Mouse (Mus musculus) 3T3-L1 (cell line): ENCODE measurements at regions not wholly inside any gene's neighbourhood (a gene's known extent, or its start where the extent isn't known, plus 50 kb on each side); places are given as distances from the start of the nearest gene placed in this dataset.

ENCODE experiments used
- DNase-seq: peaks from one replicate; pipeline ENCODE4 v3.0.0-alpha.2; 2015; ENCODE audit warnings: low read depth, low spot score

DNA sequence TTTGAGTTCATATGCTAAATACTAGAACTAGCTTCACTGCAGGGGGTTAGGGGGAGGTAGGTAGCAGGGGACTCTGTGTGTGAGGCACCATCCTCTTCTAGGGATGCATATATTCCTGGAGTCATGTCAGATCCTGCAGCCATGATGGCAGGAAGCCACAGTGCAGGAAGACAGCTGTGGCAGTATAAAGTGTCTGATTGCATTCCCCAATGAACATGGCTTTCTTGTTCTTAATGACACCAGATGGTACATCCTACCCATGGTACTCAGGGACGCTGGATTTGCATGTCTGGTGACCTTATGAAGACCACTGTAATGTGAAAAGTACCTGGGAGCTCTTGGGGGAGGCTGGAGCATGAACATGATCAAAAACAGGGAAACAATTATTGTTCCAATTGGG is 1380.5 kb upstream of the Map3k7 start:
- no peak for DNase-seq

GRCm38 (mm10) chr4:30608858-30609257 is 1355.0 kb upstream of the Map3k7 start:
- no peak for DNase-seq

DNA sequence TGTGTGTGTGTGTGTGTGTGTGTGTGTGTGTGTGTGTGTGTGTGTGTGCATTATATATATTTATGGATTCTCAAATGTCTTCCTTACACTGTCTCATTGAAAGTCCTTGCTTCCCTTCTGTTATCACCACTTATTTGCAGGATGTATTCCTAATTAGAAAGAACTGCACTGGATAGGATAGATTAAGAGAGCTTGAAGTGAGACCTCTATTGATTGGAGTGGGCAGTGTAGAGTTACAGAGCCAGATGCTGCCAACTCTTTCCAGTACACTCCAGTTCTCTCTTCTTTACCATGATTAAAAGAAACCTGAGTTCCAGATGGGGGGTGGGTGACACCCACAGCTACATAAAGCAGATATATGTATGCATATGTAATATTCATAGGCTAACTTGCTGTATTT is 1354.1 kb upstream of the Map3k7 start:
- DNase-seq, result peak; percentile 15

- peak; percentile 90 for DNase-seq
Observed at GRCm38 (mm10) chr4:30610454-30610853, 1353.4 kb upstream of the Map3k7 start.
